ENCODE assay signal across 24 mouse cellular contexts in the genomic region with DNA sequence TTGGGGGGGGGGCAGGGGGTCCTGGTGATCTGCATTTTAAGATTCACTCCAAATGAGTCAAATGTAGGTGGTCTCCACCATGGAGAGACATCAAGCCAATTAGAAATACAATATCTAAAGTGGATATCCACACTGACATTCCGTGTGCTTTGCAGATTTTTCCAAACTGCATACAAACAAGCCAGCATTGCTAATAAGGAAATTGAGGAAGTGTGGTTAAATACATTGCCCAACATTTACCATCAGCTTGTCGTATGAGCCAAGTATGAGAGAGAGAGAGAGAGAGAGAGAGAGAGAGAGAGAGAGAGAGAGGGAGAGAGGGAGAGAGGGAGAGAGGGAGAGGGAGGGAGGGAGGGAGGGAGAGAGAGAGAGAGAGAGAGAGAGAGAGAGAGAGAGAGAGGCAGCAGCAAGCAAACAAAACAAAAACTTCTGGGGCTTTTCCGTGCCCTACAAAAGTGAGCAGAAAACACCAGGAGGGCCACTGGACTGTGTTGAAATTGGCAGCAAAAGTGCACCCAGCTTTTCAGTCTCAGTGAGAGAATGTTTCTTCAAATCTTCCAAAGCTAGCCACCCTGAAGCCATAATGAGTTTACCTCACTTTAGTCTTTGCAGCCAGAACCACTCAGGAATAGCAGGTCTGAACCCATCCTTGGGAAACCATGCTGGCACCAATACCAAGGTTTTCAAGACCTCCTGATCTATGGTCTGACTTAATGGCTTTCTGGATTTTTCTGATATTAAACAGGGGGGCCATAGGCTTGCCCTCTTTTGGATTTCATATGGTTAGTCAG. TPM values are rescaled to one million over a fixed set of nuclear protein-coding genes. Genes with fewer than 3 reads are reported as not detected.
A peak's percentile ranks its signal among the peaks of the same experiment; 100 is the strongest.
DNase-seq lines count a peak whose midpoint lies in the region; ATAC-seq and TF ChIP-seq lines count a peak whose summit lies in the region.
"Had no signal": no experiment of that assay in that cellular context is flagged by ENCODE, and none has a peak within 500 bp of the region (broad histone marks: within the 10 kb centered on the region; RNA-seq: fewer than 3 reads in every experiment).

No protein-coding gene starts in this region.

- ATAC-seq in lung, embryonic 14.5 days (ENCODE audit: insufficient read depth): no peak
- ATAC-seq: activated CD4-positive, CD25-positive, alpha-beta regulatory T cell, adult 4 months; hindbrain, postnatal 0 days; midbrain, embryonic 15.5 days had no signal

- WGBS in lung, embryonic 14.5 days: 44% methylated on average over 3 of the region's 3 CpGs

- TF ChIP-seq POLR2A in bone marrow macrophage, adult 2 months (IDR thresholded peaks at IDR 0.05; ENCODE audit: borderline replicate concordance, low read depth, low read length): no peak

- H3K36me3 ChIP-seq in lung, embryonic 14.5 days (ENCODE audit: insufficient read depth): no peaks in the 10 kb centered on the region
- H3K36me3 ChIP-seq: forebrain, embryonic 10.5 days; limb, embryonic 13.5 days; midbrain, embryonic 15.5 days; stomach, embryonic 15.5 days had no signal

- DNase-seq in lung, embryonic 14.5 days: peak; percentile 27
- no peak for DNase-seq in lung, adult 18-20 months
- DNase-seq in gonadal fat pad, adult 2 months (ENCODE audit: low read depth): peak; percentile 59
- no peak for DNase-seq in spleen, postnatal 14 days (ENCODE audit: low spot score in 2 of 2)
- DNase-seq in T-cell, adult 2 months (ENCODE audit: low spot score): no peak
- no peak for DNase-seq in thymus, postnatal 10 days (ENCODE audit: low spot score in 2 of 2)
- DNase-seq: cerebellum, adult 11 months; cerebellum, postnatal 14 days; gastrocnemius, postnatal 25 days; heart, postnatal 4 days; kidney, adult 18-20 months; kidney, postnatal 36 days; lung, adult 2 months; right cerebral cortex, adult 18-20 months; spleen, adult 18-20 months; thymus, adult 2 months had no signal

- H3K27me3 ChIP-seq in lung, embryonic 14.5 days (ENCODE audit: insufficient read depth, low read length): no peaks in the 10 kb centered on the region
- H3K27me3 ChIP-seq: limb, embryonic 13.5 days; megakaryocyte, embryonic 14.5 days; midbrain, embryonic 15.5 days; stomach, embryonic 15.5 days had no signal

- H3K9me3 ChIP-seq in lung, embryonic 14.5 days (ENCODE audit: low read depth, low read length): no peaks in the 10 kb centered on the region
- H3K9me3 ChIP-seq: forebrain, embryonic 10.5 days; limb, embryonic 13.5 days; megakaryocyte, embryonic 14.5 days; midbrain, embryonic 15.5 days; stomach, embryonic 15.5 days had no signal

- H3K9ac ChIP-seq in lung, embryonic 14.5 days: no peak overlapping the region
- H3K9ac ChIP-seq: limb, embryonic 13.5 days; midbrain, embryonic 15.5 days; stomach, embryonic 15.5 days had no signal

- no peak overlapping the region for H3K4me3 ChIP-seq in lung, embryonic 14.5 days (ENCODE audit: low read depth, low read length)
- H3K4me3 ChIP-seq in bone marrow macrophage, adult 2 months (ENCODE audit: insufficient read depth, low read length): no peak overlapping the region
- H3K4me3 ChIP-seq: forebrain, embryonic 10.5 days; limb, embryonic 13.5 days; megakaryocyte, embryonic 14.5 days; midbrain, embryonic 15.5 days; stomach, embryonic 15.5 days had no signal

- no peaks in the 10 kb centered on the region for H3K4me1 ChIP-seq in lung, embryonic 14.5 days (ENCODE audit: insufficient read depth)
- peaks cover 41% of the 10 kb centered on the region for H3K4me1 ChIP-seq in bone marrow macrophage, adult 2 months (ENCODE audit: control insufficient read depth, insufficient read depth, low read length)
- H3K4me1 ChIP-seq: stomach, embryonic 15.5 days had no signal

- no peak overlapping the region for H3K4me2 ChIP-seq in lung, embryonic 14.5 days
- H3K4me2 ChIP-seq: limb, embryonic 13.5 days; midbrain, embryonic 15.5 days; stomach, embryonic 15.5 days had no signal

- no peak for TF ChIP-seq CTCF in lung, embryonic 14.5 days (IDR thresholded peaks at IDR 0.05; ENCODE audit: low read depth)
- no peak for TF ChIP-seq CTCF in bone marrow macrophage, adult 2 months (IDR thresholded peaks at IDR 0.05; ENCODE audit: low read depth, low read length)

- no peak overlapping the region for H3K27ac ChIP-seq in lung, embryonic 14.5 days (ENCODE audit: low read depth)
- H3K27ac ChIP-seq in bone marrow macrophage, adult 2 months (ENCODE audit: insufficient read depth, low read depth, low read length): peak overlapping the region; percentile 81
- H3K27ac ChIP-seq: forebrain, embryonic 10.5 days; hindbrain, postnatal 0 days; limb, embryonic 13.5 days; midbrain, embryonic 15.5 days; stomach, embryonic 15.5 days had no signal

RNA-seq across cellular contexts. Expression of a gene that starts 33.2 kb away (rescaled TPM):
- 15.0 and 16.7 TPM in 2 replicates for polyA plus RNA-seq in lung, embryonic 14.5 days (2014; fragmentation: Nextera tagmentation; extraction: Ambion mirVana)
- 81.1 TPM in 2 replicates for polyA plus RNA-seq in bone marrow macrophage, adult 2 months (2012; ENCODE audit: insufficient read depth, insufficient read length, missing spikeins)
- 5.6 and 6.5 TPM in 2 replicates for polyA plus RNA-seq in gonadal fat pad, adult 2 months (2012; rRNA removed)

Comparison
In these comparisons a context has a peak if more than half of its experiments do, and no peak if none do; other contexts are left out.
1. DNase-seq: peak in lung, embryonic 14.5 days (single experiment) and gonadal fat pad, adult 2 months (single experiment); none in lung, adult 18-20 months (0 of 2), spleen, postnatal 14 days (0 of 2), T-cell, adult 2 months (single experiment) and thymus, postnatal 10 days (0 of 2).